Mouse (Mus musculus) spleen, adult 2 months (tissue): Measurements from ENCODE around the gene Fhl2. TPM values are rescaled to one million over a fixed set of nuclear protein-coding genes. Genes with fewer than 3 reads are reported as not detected.

Source experiments
- DNase-seq, 2 experiments: peaks; one replicate each; pipeline versions ENCODE4 v3.0.0 to v3.0.0-alpha.2; 2012 to 2021; ENCODE audit warnings: low spot score in 2 of 2, low read depth in 1 of 2
- H3K27ac ChIP-seq: fragments of 200-500 bp; 2 replicates; pipeline ENCODE4 v1.5.1; 2012; ENCODE audit warnings: low read length, inconsistent platforms; ENCODE audit not compliant: insufficient read depth
- H3K27me3 ChIP-seq: fragments of 200-500 bp; 2 replicates; pipeline ENCODE4 v1.6.1; 2012; ENCODE audit warnings: mild to moderate bottlenecking, moderate library complexity, low read length, inconsistent platforms; ENCODE audit not compliant: control insufficient read depth, insufficient read depth
- H3K36me3 ChIP-seq: fragments of 200-500 bp; 2 replicates; pipeline ENCODE4 v1.6.1; 2012; ENCODE audit warnings: mild to moderate bottlenecking, low read length, inconsistent platforms; ENCODE audit not compliant: control insufficient read depth, insufficient read depth
- H3K4me1 ChIP-seq: fragments of 200-500 bp; 2 replicates; pipeline ENCODE4 v1.6.1; 2011; ENCODE audit warnings: inconsistent platforms; ENCODE audit not compliant: control insufficient read depth, insufficient read depth, insufficient read length
- H3K4me3 ChIP-seq: fragments of 200-500 bp; 2 replicates; pipeline ENCODE4 v1.5.1; 2011; ENCODE audit warnings: mild to moderate bottlenecking, inconsistent platforms; ENCODE audit not compliant: insufficient read depth, insufficient read length; ENCODE audit errors: extremely low read depth
- CTCF ChIP-seq: fragments of 200-500 bp; IDR thresholded peaks from 2 replicates; pipeline ENCODE4 v1.5.1; 2011; ENCODE audit warnings: mild to moderate bottlenecking, inconsistent platforms; ENCODE audit not compliant: insufficient read depth, insufficient read length, insufficient replicate concordance; ENCODE audit errors: extremely low read depth
- POLR2A ChIP-seq: fragments of 200-500 bp; IDR thresholded peaks from 2 replicates; pipeline ENCODE4 v1.6.1; 2011; ENCODE audit warnings: low read depth, low read length, inconsistent platforms
- WGBS: fragments of 180-500 bp; shearing (Covaris S2); methylation state at CpG from one replicate; pipeline ENCODE4 v1.1.7; 2018; 5-methylcytosine and 5-hydroxymethylcytosine counted together
- polyA plus RNA-seq: library from polyadenylated mRNA; depleted of rRNA; stranded (reverse); fragments of >200 nt; gene quantifications from 2 replicates; pipeline ENCODE4 v1.2.3, GENCODE M21; 2012

Gene Fhl2
- polyA plus RNA-seq, 1 experiment: 1.8 TPM

DNA sequence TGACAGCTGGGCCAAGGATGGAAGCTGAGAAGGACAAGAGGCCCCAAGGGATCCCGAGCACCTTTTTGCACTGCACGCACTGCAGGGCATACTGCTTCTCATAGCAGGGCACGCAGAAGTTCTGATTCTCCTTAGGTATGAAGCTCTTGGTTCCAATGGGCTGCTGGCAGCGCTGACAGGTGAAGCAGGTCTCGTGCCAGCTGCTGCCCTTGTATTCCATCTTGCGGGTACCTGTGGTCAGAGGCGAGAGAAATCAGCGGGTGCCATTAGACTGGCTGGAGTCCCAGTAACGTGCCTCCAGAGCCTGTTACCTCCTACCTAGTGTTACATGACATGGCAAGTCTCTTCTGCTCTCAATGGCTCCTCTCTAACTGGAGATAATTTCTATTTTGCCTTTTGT lies 65.2 kb downstream of the Fhl2 start:
- no peaks in the 10 kb centered on the region for H3K4me1 ChIP-seq
- no peaks in the 10 kb centered on the region for H3K27me3 ChIP-seq
- no peak overlapping the region for H3K27ac ChIP-seq
- 94% methylated on average over 9 of the region's 9 CpGs for WGBS
- H3K4me3 ChIP-seq: no peak overlapping the region
- no peak for TF ChIP-seq CTCF
- no peak for TF ChIP-seq POLR2A
- no peak for DNase-seq
- H3K36me3 ChIP-seq: no peaks in the 10 kb centered on the region

GRCm38 (mm10) chr1:43130219-43130981 lies 66.4 kb downstream of the Fhl2 start:
- WGBS: 80% methylated on average over 5 of the region's 5 CpGs
- Histone ChIP-seq H3K4me3 (no peak overlapping the region), H3K4me1 (no peaks in the 10 kb centered on the region), H3K36me3 (no peaks in the 10 kb centered on the region), H3K27ac (no peak overlapping the region), H3K27me3 (no peaks in the 10 kb centered on the region)
- TF ChIP-seq POLR2A (no peak), CTCF (no peak)
- no peak for DNase-seq

- Histone ChIP-seq H3K4me1 (no peaks in the 10 kb centered on the region), H3K4me3 (no peak overlapping the region), H3K27ac (no peak overlapping the region), H3K27me3 (no peaks in the 10 kb centered on the region), H3K36me3 (no peaks in the 10 kb centered on the region)
- TF ChIP-seq POLR2A: no peak
- no peak for TF ChIP-seq CTCF
- WGBS: 72% methylated on average over 8 of the region's 8 CpGs
- DNase-seq: no peak
Observed at GRCm38 (mm10) chr1:43127820-43128610, 68.8 kb downstream of the Fhl2 start.

GRCm38 (mm10) chr1:43127196-43127595 lies 69.6 kb downstream of the Fhl2 start:
- no peak overlapping the region for H3K4me3 ChIP-seq
- TF ChIP-seq POLR2A (no peak), CTCF (no peak)
- H3K4me1 ChIP-seq: no peaks in the 10 kb centered on the region
- DNase-seq: no peak
- H3K36me3 ChIP-seq: no peaks in the 10 kb centered on the region
- no peaks in the 10 kb centered on the region for H3K27me3 ChIP-seq
- H3K27ac ChIP-seq: no peak overlapping the region

DNA sequence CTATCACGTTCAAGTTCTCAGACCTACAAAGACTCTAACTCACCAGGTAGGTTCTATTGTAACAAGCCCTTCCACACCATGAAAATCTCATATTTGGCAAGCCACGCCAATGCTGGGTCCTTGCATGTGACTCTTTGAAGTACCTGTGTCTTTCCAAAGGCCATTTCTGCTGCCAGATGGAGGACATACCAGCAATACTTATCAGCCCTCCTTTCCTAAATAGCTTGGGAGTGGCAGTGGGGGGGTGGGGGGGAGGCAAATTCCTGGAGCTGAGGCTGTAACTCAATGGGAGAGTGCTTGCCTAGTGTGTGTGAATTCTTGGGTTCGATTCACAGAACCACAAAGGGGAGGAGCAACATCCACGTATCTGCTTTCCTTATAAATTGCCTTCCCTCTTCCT lies 72.1 kb downstream of the Fhl2 start:
- H3K27me3 ChIP-seq: no peaks in the 10 kb centered on the region
- no peak overlapping the region for H3K27ac ChIP-seq
- TF ChIP-seq CTCF (no peak), POLR2A (no peak)
- no peaks in the 10 kb centered on the region for H3K4me1 ChIP-seq
- no peaks in the 10 kb centered on the region for H3K36me3 ChIP-seq
- H3K4me3 ChIP-seq: no peak overlapping the region
- WGBS: 87% methylated on average over 4 of the region's 4 CpGs
- DNase-seq: no peak

GRCm38 (mm10) chr1:43122616-43123015 lies 74.2 kb downstream of the Fhl2 start:
- Histone ChIP-seq H3K4me3 (no peak overlapping the region), H3K27ac (no peak overlapping the region), H3K27me3 (no peaks in the 10 kb centered on the region), H3K4me1 (no peaks in the 10 kb centered on the region), H3K36me3 (peaks cover 7% of the 10 kb centered on the region)
- 92% methylated on average over 2 of the region's 2 CpGs for WGBS
- no peak for DNase-seq
- TF ChIP-seq CTCF (no peak), POLR2A (no peak)

GRCm38 (mm10) chr1:43120950-43121349 lies 75.8 kb downstream of the Fhl2 start:
- Histone ChIP-seq H3K36me3 (peaks cover 13% of the 10 kb centered on the region), H3K27me3 (no peaks in the 10 kb centered on the region), H3K27ac (no peak overlapping the region), H3K4me3 (no peak overlapping the region), H3K4me1 (no peaks in the 10 kb centered on the region)
- no peak for DNase-seq
- WGBS: 93% methylated on average over 5 of the region's 5 CpGs
- TF ChIP-seq POLR2A (no peak), CTCF (no peak)
